Mouse (Mus musculus): ENCODE measurements around the gene Mettl1.

DNA sequence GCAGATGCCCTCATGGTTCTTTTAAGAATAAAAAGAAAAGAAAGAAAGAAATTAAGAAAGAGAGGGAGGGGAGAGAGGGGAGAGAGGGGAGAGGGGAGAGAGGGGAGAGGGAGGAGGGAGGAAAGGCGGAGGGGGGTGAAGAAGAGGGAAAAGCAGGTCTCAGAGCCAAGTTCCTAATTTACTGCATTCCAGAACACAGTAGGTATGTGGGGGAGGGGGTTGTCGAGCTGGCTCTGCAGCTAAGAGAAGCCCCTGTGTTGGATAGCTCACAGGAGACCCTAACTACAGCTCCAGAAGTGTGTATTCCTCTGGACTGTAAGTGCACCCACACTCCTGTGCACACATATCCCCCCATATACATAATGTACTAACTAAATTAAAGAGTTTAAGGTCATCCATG, 24.1 kb upstream of the Mettl1 start:
- TF ChIP-seq CTCF (conservative IDR thresholded peaks at IDR 0.05; ENCODE audit: low read length) (no peak), NANOG (IDR thresholded peaks at IDR 0.05; ENCODE audit: borderline replicate concordance, low read length) (no peak)

Data from E14TG2a.4 (cell line).